Mouse (Mus musculus): ENCODE measurements around the gene Wnt5a. TPM values are rescaled to one million over a fixed set of nuclear protein-coding genes. Genes with fewer than 3 reads are reported as not detected.

Gene Wnt5a
- polyA plus RNA-seq, 1 experiment from 2014 or later = 49.1 TPM

DNA sequence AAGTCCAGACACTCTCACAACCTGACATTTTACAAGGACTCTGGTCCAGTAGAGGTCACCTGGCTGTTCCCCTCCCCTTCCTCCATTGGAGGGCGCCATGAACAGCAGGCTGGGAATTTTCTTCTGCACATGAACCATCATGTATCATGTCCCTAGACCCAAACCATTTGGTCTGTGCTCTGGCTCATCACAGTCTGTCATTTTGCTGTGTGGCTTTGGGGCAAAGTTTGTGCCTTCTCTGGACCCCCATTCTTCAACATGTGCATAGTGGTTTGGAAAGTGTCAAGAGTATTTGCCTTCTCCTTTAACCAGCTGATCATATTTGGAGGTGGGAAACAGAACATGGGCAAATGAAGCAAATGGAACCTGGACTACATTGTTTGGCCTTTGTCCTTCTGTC is 27.0 kb downstream of the Wnt5a start:
- ATAC-seq (ENCODE audit: low FRiP score) (no peak), DNase-seq (ENCODE audit: low spot score) (no peak)
- WGBS = 82% methylated on average over 1 of the region's 1 CpGs
- Histone ChIP-seq H3K27me3 (ENCODE audit: control insufficient read depth, insufficient read depth, low read length) (no peaks in the 10 kb centered on the region), H3K36me3 (ENCODE audit: control insufficient read depth, insufficient read depth, low read length) (no peaks in the 10 kb centered on the region), H3K4me2 (replicated peaks; ENCODE audit: low read depth, low read length) (no peak overlapping the region), H3K4me3 (ENCODE audit: low read depth, low read length) (no peak overlapping the region), H3K9me3 (ENCODE audit: control insufficient read depth, low read length) (no peaks in the 10 kb centered on the region), H3K27ac (ENCODE audit: low read depth, low read length) (no peak overlapping the region), H3K4me1 (replicated peaks; ENCODE audit: control insufficient read depth, insufficient read depth, low read length) (no peaks in the 10 kb centered on the region), H3K9ac (ENCODE audit: low read depth, low read length) (no peak overlapping the region)

DNA sequence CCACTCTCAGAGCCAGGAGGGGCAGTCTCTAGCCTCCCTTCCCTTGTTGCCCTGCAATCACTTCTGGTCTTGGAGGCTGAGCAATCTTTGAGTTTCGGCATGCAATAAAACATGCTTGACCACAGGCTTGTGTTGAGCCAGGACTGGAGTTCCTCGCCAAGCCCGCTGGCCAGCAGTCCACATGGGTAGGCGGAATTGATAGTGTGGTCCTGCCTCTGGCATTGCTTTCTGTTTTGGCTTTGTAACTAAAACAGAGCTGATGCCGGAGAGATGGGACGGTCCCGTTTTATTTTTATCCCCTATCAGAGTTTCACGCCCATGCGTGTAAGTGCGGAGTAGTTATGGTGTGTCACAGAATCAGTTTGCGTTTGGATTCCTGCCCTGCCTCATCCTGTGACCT is 28.4 kb downstream of the Wnt5a start:
- DNase-seq (ENCODE audit: low spot score) = no peak
- 92% methylated on average over 11 of the region's 11 CpGs for WGBS

DNA sequence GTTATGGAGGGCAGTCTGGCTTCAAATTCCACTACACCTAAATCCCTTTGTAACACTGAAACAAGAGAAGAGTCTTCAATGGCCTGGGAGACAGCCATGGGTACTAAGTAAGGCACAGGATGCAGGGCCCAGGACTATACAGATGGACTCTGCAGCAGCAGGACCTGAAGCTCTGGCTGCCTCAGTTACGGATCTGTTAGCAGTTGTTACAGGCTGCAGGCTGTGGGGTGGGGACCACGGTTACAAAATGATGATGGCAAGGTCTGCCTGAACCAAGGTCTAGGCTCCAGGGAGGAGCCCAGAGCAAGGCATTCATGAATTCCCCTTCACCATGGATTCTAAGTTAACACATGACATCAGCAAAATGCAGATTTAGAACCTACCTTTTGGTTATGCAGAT is 29.3 kb downstream of the Wnt5a start:
- no peaks in the 10 kb centered on the region for H3K36me3 ChIP-seq (ENCODE audit: control insufficient read depth, insufficient read depth, low read length)
- WGBS = 64% methylated on average over 2 of the region's 2 CpGs
- no peaks in the 10 kb centered on the region for H3K9me3 ChIP-seq (ENCODE audit: control insufficient read depth, low read length)
- ATAC-seq (ENCODE audit: low FRiP score) = no peak
- H3K9ac ChIP-seq (ENCODE audit: low read depth, low read length) = no peak overlapping the region
- no peak overlapping the region for H3K4me3 ChIP-seq (ENCODE audit: low read depth, low read length)
- no peak overlapping the region for H3K4me2 ChIP-seq (replicated peaks; ENCODE audit: low read depth, low read length)
- no peaks in the 10 kb centered on the region for H3K4me1 ChIP-seq (replicated peaks; ENCODE audit: control insufficient read depth, insufficient read depth, low read length)
- H3K27ac ChIP-seq (ENCODE audit: low read depth, low read length) = no peak overlapping the region
- DNase-seq (ENCODE audit: low spot score) = no peak
- H3K27me3 ChIP-seq (ENCODE audit: control insufficient read depth, insufficient read depth, low read length) = no peaks in the 10 kb centered on the region

More for the DNA sequence above, 28.4 kb downstream of the Wnt5a start:
- Histone ChIP-seq H3K4me2 (replicated peaks; ENCODE audit: low read depth, low read length) (no peak overlapping the region), H3K27ac (ENCODE audit: low read depth, low read length) (no peak overlapping the region), H3K9ac (ENCODE audit: low read depth, low read length) (no peak overlapping the region), H3K27me3 (ENCODE audit: control insufficient read depth, insufficient read depth, low read length) (no peaks in the 10 kb centered on the region), H3K9me3 (ENCODE audit: control insufficient read depth, low read length) (no peaks in the 10 kb centered on the region), H3K4me1 (replicated peaks; ENCODE audit: control insufficient read depth, insufficient read depth, low read length) (no peaks in the 10 kb centered on the region), H3K36me3 (ENCODE audit: control insufficient read depth, insufficient read depth, low read length) (no peaks in the 10 kb centered on the region), H3K4me3 (ENCODE audit: low read depth, low read length) (no peak overlapping the region)
- no peak for ATAC-seq (ENCODE audit: low FRiP score)

DNA sequence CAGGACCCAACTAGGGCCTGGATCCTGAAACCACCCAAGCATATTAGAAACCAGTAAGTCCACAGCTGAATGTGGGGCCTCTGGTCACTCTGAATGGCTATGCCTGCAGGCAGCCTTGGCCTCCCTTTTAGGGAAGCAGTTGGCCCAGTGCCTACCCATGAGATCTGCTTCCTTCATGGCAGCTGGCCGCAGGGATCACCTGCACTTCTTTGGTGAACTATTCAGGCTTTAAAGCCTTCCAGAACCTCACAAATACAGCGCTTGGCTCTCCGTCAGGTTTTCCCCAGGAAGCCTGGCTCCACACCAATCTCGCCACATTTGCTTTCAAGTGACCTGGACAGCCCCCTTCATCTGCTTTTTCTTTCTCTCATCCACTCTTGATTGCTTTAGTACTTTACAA is 31.3 kb downstream of the Wnt5a start:
- Histone ChIP-seq H3K36me3 (ENCODE audit: control insufficient read depth, insufficient read depth, low read length) (no peaks in the 10 kb centered on the region), H3K9me3 (ENCODE audit: control insufficient read depth, low read length) (no peaks in the 10 kb centered on the region), H3K4me3 (ENCODE audit: low read depth, low read length) (no peak overlapping the region), H3K4me2 (replicated peaks; ENCODE audit: low read depth, low read length) (no peak overlapping the region), H3K27me3 (ENCODE audit: control insufficient read depth, insufficient read depth, low read length) (no peaks in the 10 kb centered on the region), H3K4me1 (replicated peaks; ENCODE audit: control insufficient read depth, insufficient read depth, low read length) (no peaks in the 10 kb centered on the region), H3K9ac (ENCODE audit: low read depth, low read length) (no peak overlapping the region), H3K27ac (ENCODE audit: low read depth, low read length) (no peak overlapping the region)
- ATAC-seq (ENCODE audit: low FRiP score) (no peak), DNase-seq (ENCODE audit: low spot score) (no peak)
- 88% methylated on average over 4 of the region's 4 CpGs for WGBS

DNA sequence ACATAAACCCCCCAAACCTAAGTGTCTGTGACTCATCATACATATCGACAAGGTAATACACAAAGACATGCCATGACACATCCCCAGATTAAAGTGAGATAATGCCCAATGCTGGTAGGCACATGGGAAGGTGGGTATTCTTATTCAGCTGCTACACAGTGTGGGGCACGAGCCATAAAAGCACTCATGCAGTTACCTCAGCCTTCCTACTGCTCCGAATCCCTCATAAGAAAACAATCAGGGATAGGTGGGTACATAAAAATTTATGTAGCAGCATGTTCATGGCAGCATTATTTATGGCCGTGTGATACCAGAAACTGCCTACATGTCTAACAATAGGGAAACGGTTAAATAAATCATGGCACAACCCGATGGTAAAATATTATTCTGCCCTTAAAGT is 35.0 kb downstream of the Wnt5a start:
- Histone ChIP-seq H3K4me2 (replicated peaks; ENCODE audit: low read depth, low read length) (no peak overlapping the region), H3K4me1 (replicated peaks; ENCODE audit: control insufficient read depth, insufficient read depth, low read length) (no peaks in the 10 kb centered on the region), H3K4me3 (ENCODE audit: low read depth, low read length) (no peak overlapping the region), H3K36me3 (ENCODE audit: control insufficient read depth, insufficient read depth, low read length) (no peaks in the 10 kb centered on the region), H3K9me3 (ENCODE audit: control insufficient read depth, low read length) (no peaks in the 10 kb centered on the region), H3K27me3 (ENCODE audit: control insufficient read depth, insufficient read depth, low read length) (no peaks in the 10 kb centered on the region), H3K9ac (ENCODE audit: low read depth, low read length) (no peak overlapping the region), H3K27ac (ENCODE audit: low read depth, low read length) (no peak overlapping the region)
- 92% methylated on average over 6 of the region's 6 CpGs for WGBS
- DNase-seq (ENCODE audit: low spot score) (no peak), ATAC-seq (ENCODE audit: low FRiP score) (no peak)

DNA sequence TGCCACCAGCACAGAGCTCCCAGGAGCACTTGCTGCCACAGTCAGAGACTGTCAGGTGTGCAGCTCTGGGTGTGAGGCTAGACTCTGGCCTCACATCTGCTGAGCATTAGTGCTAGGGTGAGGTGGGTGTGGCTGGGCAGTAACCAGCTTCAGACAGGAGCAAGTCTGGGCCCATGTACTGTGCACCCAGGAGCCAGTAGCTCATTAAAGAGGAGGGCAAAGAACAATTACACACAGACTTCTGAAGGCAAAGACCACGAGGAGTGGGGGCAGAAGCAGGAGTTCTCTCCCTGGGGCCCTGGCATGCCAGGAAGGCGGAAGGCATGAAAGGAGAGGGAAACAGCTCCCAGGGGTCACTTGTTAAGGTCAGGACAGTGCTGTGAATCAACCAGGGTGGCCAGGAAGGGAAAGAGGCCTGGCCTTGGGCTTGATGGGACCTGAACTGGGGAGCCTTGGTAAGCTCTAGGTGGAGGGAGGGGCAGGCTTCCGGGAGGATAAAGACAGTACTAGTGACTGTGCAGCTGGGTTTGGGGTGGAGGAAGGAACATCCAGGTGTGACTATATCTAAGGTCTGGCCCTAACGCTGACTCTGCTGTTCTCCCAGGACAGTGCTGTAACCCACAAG is 37.7 kb downstream of the Wnt5a start:
- 45% methylated on average over 4 of the region's 4 CpGs for WGBS
- Histone ChIP-seq H3K4me3 (ENCODE audit: low read depth, low read length) (no peak overlapping the region), H3K27me3 (ENCODE audit: control insufficient read depth, insufficient read depth, low read length) (no peaks in the 10 kb centered on the region), H3K4me1 (replicated peaks; ENCODE audit: control insufficient read depth, insufficient read depth, low read length) (no peaks in the 10 kb centered on the region), H3K9ac (ENCODE audit: low read depth, low read length) (no peak overlapping the region), H3K36me3 (ENCODE audit: control insufficient read depth, insufficient read depth, low read length) (no peaks in the 10 kb centered on the region), H3K27ac (ENCODE audit: low read depth, low read length) (no peak overlapping the region), H3K9me3 (ENCODE audit: control insufficient read depth, low read length) (no peaks in the 10 kb centered on the region), H3K4me2 (replicated peaks; ENCODE audit: low read depth, low read length) (no peak overlapping the region)
- DNase-seq (ENCODE audit: low spot score) (no peak), ATAC-seq (ENCODE audit: low FRiP score) (no peak)

DNA sequence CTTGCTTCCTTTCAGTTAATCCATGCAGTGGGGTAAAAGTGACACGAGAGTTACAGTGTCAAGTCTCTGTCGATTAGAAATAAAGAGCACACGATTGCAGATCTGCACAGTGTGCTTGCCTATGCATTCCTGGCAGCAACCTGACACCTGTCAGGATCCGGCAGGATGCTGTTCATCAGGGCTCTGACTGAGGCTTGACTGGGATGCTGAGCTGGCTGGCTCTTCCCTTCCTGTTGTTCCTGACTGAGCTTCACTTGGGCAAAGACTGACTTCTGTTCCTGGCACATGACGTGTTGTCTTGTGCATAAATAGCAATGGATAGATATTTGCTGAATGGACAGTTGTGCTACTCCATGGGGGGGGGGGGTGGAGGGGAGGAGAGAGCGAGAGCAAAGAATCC is 57.3 kb downstream of the Wnt5a start:
- DNase-seq (ENCODE audit: low spot score) (no peak), ATAC-seq (ENCODE audit: low FRiP score) (no peak)
- H3K9ac ChIP-seq (ENCODE audit: low read depth, low read length) = no peak overlapping the region
- H3K27ac ChIP-seq (ENCODE audit: low read depth, low read length) = no peak overlapping the region
- no peaks in the 10 kb centered on the region for H3K36me3 ChIP-seq (ENCODE audit: control insufficient read depth, insufficient read depth, low read length)
- H3K27me3 ChIP-seq (ENCODE audit: control insufficient read depth, insufficient read depth, low read length) = no peaks in the 10 kb centered on the region
- WGBS = 71% methylated on average over 6 of the region's 6 CpGs
- H3K4me1 ChIP-seq (replicated peaks; ENCODE audit: control insufficient read depth, insufficient read depth, low read length) = no peaks in the 10 kb centered on the region
- no peak overlapping the region for H3K4me3 ChIP-seq (ENCODE audit: low read depth, low read length)
- no peaks in the 10 kb centered on the region for H3K9me3 ChIP-seq (ENCODE audit: control insufficient read depth, low read length)
- H3K4me2 ChIP-seq (replicated peaks; ENCODE audit: low read depth, low read length) = no peak overlapping the region

Data from hindbrain, embryonic 11.5 days (tissue).